Mouse (Mus musculus) neural tube, embryonic 12.5 days (tissue): ENCODE results near the gene Lin7a. TPM values are rescaled to one million over a fixed set of nuclear protein-coding genes. Genes with fewer than 3 reads are reported as not detected.

Experiments
- ATAC-seq: fragments of 200-750 bp; cut with Nextera tagmentation; 2 replicates; pipeline ENCODE4 v1.8.0; 2017; ENCODE audit warnings: low read depth, mild to moderate bottlenecking, moderate TSS enrichment, moderate library complexity; ENCODE audit not compliant: low FRiP score
- H3K27ac ChIP-seq: fragments of 300-500 bp; sonication (generic); 2 replicates; pipeline ENCODE4 v1.5.1; 2016
- H3K27me3 ChIP-seq: fragments of 300-500 bp; sonication (generic); replicated peaks from 2 replicates; pipeline ENCODE4 v1.6.1; 2016; ENCODE audit warnings: mild to moderate bottlenecking
- H3K36me3 ChIP-seq: fragments of 300-500 bp; sonication (generic); 2 replicates; pipeline ENCODE4 v1.6.1; 2016; ENCODE audit warnings: mild to moderate bottlenecking
- H3K4me1 ChIP-seq: fragments of 300-500 bp; sonication (generic); 2 replicates; pipeline ENCODE4 v1.6.1; 2016
- H3K4me2 ChIP-seq: fragments of 300-500 bp; sonication (generic); replicated peaks from 2 replicates; pipeline ENCODE4 v1.6.1; 2016; ENCODE audit warnings: mild to moderate bottlenecking
- H3K4me3 ChIP-seq: fragments of 300-500 bp; sonication (generic); 2 replicates; pipeline ENCODE4 v1.5.1; 2016
- H3K9ac ChIP-seq: fragments of 300-500 bp; sonication (generic); 2 replicates; pipeline ENCODE4 v1.6.1; 2016; ENCODE audit warnings: mild to moderate bottlenecking
- H3K9me3 ChIP-seq: fragments of 300-500 bp; sonication (generic); 2 replicates; pipeline ENCODE4 v1.6.1; 2016; ENCODE audit warnings: mild to moderate bottlenecking
- WGBS: fragments of 180-500 bp; shearing (Covaris S2); methylation state at CpG from one replicate; pipeline ENCODE4 v1.1.7; 2016; 5-methylcytosine and 5-hydroxymethylcytosine counted together
- polyA plus RNA-seq: library from polyadenylated mRNA; unstranded; fragments of >200 nt; fragmentation: Nextera tagmentation; extraction: Ambion mirVana; gene quantifications from 2 replicates; pipeline ENCODE4 v1.2.1, GENCODE M21; 2016

The Lin7a gene
- polyA plus RNA-seq, 1 experiment from 2014 or later, result 39.5 TPM

DNA sequence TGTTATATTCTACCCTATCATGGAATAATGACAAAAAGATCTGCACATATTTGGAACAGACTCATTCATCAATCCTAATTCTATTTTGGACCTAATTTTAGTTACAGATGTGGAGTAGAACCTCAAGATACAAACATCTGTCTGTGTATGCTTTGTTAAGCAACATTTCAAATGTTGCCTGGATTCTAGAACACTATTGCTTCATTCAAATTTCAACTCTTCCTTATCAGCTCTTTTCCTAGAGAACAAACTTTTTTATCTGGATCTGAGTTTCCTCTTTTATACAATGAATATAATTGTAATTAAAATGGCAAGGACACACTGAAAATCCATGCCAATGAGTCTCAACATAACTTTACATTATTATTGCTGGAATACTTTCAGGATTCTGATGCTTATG, 43.8 kb downstream of the Lin7a start:
- ATAC-seq, result no peak
- H3K4me1 ChIP-seq, result no peaks in the 10 kb centered on the region
- H3K36me3 ChIP-seq, result no peaks in the 10 kb centered on the region
- H3K27me3 ChIP-seq, result no peaks in the 10 kb centered on the region
- no peak overlapping the region for H3K4me3 ChIP-seq
- H3K9me3 ChIP-seq, result no peaks in the 10 kb centered on the region
- no peak overlapping the region for H3K27ac ChIP-seq
- H3K4me2 ChIP-seq, result no peak overlapping the region
- H3K9ac ChIP-seq, result no peak overlapping the region

DNA sequence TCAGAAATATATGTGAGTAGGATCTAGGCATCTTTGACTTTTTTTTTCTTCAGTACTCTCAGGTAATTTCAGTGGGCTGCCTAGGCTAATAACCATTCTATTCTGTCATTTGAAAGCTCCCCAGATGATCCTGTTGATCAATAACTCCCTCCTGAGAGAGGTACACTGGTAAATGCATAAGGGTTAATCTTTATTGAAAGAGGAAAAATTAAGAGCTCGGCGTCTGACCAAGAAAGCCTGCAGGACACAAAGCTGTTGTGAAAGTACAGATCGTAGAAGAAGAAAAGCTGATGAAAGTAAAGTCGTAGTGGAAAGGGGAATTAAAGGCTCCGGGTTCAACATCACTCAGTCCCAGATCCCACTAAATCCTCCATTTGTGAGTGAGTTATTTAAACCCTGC, 44.2 kb downstream of the Lin7a start:
- no peak for ATAC-seq
- Histone ChIP-seq H3K36me3 (no peaks in the 10 kb centered on the region), H3K4me2 (no peak overlapping the region), H3K9ac (no peak overlapping the region), H3K27ac (no peak overlapping the region), H3K4me3 (no peak overlapping the region), H3K9me3 (no peaks in the 10 kb centered on the region), H3K27me3 (no peaks in the 10 kb centered on the region), H3K4me1 (no peaks in the 10 kb centered on the region)
- 87% methylated on average over 5 of the region's 5 CpGs for WGBS

- ATAC-seq, result no peak
- no peaks in the 10 kb centered on the region for H3K9me3 ChIP-seq
- H3K27ac ChIP-seq, result no peak overlapping the region
- no peaks in the 10 kb centered on the region for H3K4me1 ChIP-seq
- no peak overlapping the region for H3K4me2 ChIP-seq
- H3K9ac ChIP-seq, result no peak overlapping the region
- no peaks in the 10 kb centered on the region for H3K27me3 ChIP-seq
- WGBS, result 80% methylated on average over 2 of the region's 2 CpGs
- no peaks in the 10 kb centered on the region for H3K36me3 ChIP-seq
- no peak overlapping the region for H3K4me3 ChIP-seq
These were observed 44.6 kb downstream of the Lin7a start for GRCm38 (mm10) chr10:107316100-107316499.

- no peak overlapping the region for H3K27ac ChIP-seq
- no peak overlapping the region for H3K9ac ChIP-seq
- H3K4me2 ChIP-seq, result no peak overlapping the region
- H3K9me3 ChIP-seq, result no peaks in the 10 kb centered on the region
- 0 out of 2 replicates have a peak, but pooled peaks have one; percentile 21 for ATAC-seq
- H3K27me3 ChIP-seq, result no peaks in the 10 kb centered on the region
- 70% methylated on average over 2 of the region's 2 CpGs for WGBS
- no peaks in the 10 kb centered on the region for H3K36me3 ChIP-seq
- H3K4me1 ChIP-seq, result no peaks in the 10 kb centered on the region
- no peak overlapping the region for H3K4me3 ChIP-seq
These were observed 48.2 kb downstream of the Lin7a start for GRCm38 (mm10) chr10:107319648-107320047.

- H3K4me3 ChIP-seq, result no peak overlapping the region
- no peak overlapping the region for H3K4me2 ChIP-seq
- ATAC-seq, result no peak
- no peaks in the 10 kb centered on the region for H3K27me3 ChIP-seq
- WGBS, result 96% methylated on average over 7 of the region's 7 CpGs
- no peaks in the 10 kb centered on the region for H3K4me1 ChIP-seq
- no peak overlapping the region for H3K27ac ChIP-seq
- H3K36me3 ChIP-seq, result no peaks in the 10 kb centered on the region
- H3K9me3 ChIP-seq, result no peaks in the 10 kb centered on the region
- H3K9ac ChIP-seq, result no peak overlapping the region
These were observed 52.4 kb downstream of the Lin7a start for GRCm38 (mm10) chr10:107323865-107324264.

DNA sequence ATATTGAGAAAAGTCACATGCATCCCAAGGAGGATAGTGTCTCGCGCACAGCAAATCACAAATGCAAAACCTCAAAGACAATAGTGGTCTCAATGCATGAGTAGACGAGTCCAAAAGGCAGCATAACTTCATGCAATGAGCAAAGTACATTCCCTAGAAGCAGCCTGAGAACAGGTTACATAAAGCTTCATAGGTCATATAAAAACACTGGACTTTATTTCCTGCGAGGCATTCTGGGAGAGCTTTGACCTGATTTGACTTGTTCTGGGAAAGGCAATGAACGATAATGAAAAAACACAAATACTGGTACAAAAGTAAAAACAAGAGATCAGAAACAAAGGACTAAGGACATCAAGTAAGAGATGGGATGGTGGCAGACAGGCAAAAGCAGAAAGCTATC, 54.1 kb downstream of the Lin7a start:
- H3K9ac ChIP-seq, result no peak overlapping the region
- no peak overlapping the region for H3K27ac ChIP-seq
- H3K27me3 ChIP-seq, result no peaks in the 10 kb centered on the region
- 90% methylated on average over 5 of the region's 5 CpGs for WGBS
- no peaks in the 10 kb centered on the region for H3K4me1 ChIP-seq
- ATAC-seq, result no peak
- H3K4me2 ChIP-seq, result no peak overlapping the region
- no peaks in the 10 kb centered on the region for H3K36me3 ChIP-seq
- H3K9me3 ChIP-seq, result no peaks in the 10 kb centered on the region
- H3K4me3 ChIP-seq, result no peak overlapping the region

DNA sequence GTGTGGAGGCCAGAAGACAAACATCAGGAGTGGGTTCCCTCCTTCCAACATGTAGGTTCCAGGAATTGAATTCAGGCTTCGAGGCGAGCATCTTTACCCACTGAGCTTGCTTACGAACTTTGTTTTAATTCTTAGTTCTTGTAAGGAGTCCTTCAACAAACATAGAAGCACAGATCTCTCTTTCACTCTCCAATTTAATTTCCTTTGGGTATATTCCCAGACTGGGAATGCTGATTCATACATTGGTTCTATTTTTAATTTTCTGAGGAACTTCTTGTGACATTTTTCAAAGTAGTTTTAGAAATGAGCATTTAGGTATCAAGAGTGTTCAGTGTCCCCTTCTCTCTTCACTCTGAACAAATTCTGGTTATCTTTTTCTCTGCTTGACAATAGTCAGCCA, 68.0 kb downstream of the Lin7a start:
- no peak overlapping the region for H3K9ac ChIP-seq
- H3K4me3 ChIP-seq, result no peak overlapping the region
- peaks cover 2% of the 10 kb centered on the region; the same call in 1 of the 2 replicates for H3K4me1 ChIP-seq
- 95% methylated on average over 3 of the region's 3 CpGs for WGBS
- no peak overlapping the region for H3K4me2 ChIP-seq
- H3K36me3 ChIP-seq, result no peaks in the 10 kb centered on the region
- no peaks in the 10 kb centered on the region for H3K27me3 ChIP-seq
- H3K27ac ChIP-seq, result no peak overlapping the region
- ATAC-seq, result no peak
- no peaks in the 10 kb centered on the region for H3K9me3 ChIP-seq

- Histone ChIP-seq H3K4me3 (no peak overlapping the region), H3K9me3 (no peaks in the 10 kb centered on the region), H3K27ac (no peak overlapping the region), H3K36me3 (no peaks in the 10 kb centered on the region), H3K4me2 (no peak overlapping the region), H3K9ac (no peak overlapping the region), H3K4me1 (peaks cover 2% of the 10 kb centered on the region; the same call in 1 of the 2 replicates), H3K27me3 (no peaks in the 10 kb centered on the region)
- peak; percentile 52; the same call in 1 of the 2 replicates for ATAC-seq
- WGBS, result 41% methylated on average over 4 of the region's 4 CpGs
These were observed 69.7 kb downstream of the Lin7a start for GRCm38 (mm10) chr10:107341151-107341550.

- no peak for ATAC-seq
- Histone ChIP-seq H3K27ac (no peak overlapping the region), H3K4me2 (no peak overlapping the region), H3K9me3 (no peaks in the 10 kb centered on the region), H3K27me3 (no peaks in the 10 kb centered on the region), H3K36me3 (no peaks in the 10 kb centered on the region), H3K4me1 (peaks cover 2% of the 10 kb centered on the region; the same call in 1 of the 2 replicates), H3K4me3 (no peak overlapping the region), H3K9ac (no peak overlapping the region)
- WGBS, result 46% methylated on average over 3 of the region's 3 CpGs
These were observed 72.7 kb downstream of the Lin7a start for GRCm38 (mm10) chr10:107344200-107344599.

GRCm38 (mm10) chr10:107347842-107348241, 76.4 kb downstream of the Lin7a start:
- no peaks in the 10 kb centered on the region for H3K27me3 ChIP-seq
- no peak overlapping the region for H3K4me2 ChIP-seq
- no peak overlapping the region for H3K9ac ChIP-seq
- H3K4me3 ChIP-seq, result no peak overlapping the region
- no peaks in the 10 kb centered on the region for H3K9me3 ChIP-seq
- WGBS, result 76% methylated on average over 3 of the region's 3 CpGs
- ATAC-seq, result no peak
- no peaks in the 10 kb centered on the region for H3K36me3 ChIP-seq
- H3K4me1 ChIP-seq, result no peaks in the 10 kb centered on the region
- H3K27ac ChIP-seq, result no peak overlapping the region

GRCm38 (mm10) chr10:107351696-107352485, 80.4 kb downstream of the Lin7a start:
- ATAC-seq, result no peak
- Histone ChIP-seq H3K4me2 (no peak overlapping the region), H3K9ac (no peak overlapping the region), H3K4me3 (no peak overlapping the region), H3K9me3 (no peaks in the 10 kb centered on the region), H3K27ac (no peak overlapping the region), H3K27me3 (no peaks in the 10 kb centered on the region), H3K4me1 (no peaks in the 10 kb centered on the region), H3K36me3 (no peaks in the 10 kb centered on the region)
- 56% methylated on average over 6 of the region's 6 CpGs for WGBS

DNA sequence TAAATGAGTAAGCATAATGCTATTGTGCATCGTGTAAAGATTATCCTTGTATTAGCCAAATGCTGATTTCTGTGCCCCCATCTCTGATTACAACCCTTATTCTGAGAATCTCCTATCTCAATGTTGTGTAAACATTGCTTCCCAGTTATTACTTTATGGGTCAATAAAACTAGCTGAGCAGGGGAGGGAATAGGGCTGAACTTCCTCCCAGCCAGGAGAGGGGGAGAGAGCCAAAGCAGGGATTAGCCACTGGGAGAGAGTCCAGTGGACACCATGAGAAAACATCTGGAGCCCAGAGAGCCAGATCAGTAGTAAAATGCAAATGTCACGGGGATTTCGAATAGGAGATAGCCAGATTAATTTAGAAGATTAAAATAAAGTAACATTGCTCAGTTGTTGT, 82.0 kb downstream of the Lin7a start:
- no peaks in the 10 kb centered on the region for H3K36me3 ChIP-seq
- 91% methylated on average over 3 of the region's 3 CpGs for WGBS
- no peak overlapping the region for H3K4me3 ChIP-seq
- H3K27me3 ChIP-seq, result no peaks in the 10 kb centered on the region
- no peaks in the 10 kb centered on the region for H3K9me3 ChIP-seq
- H3K4me2 ChIP-seq, result no peak overlapping the region
- H3K27ac ChIP-seq, result no peak overlapping the region
- no peak for ATAC-seq
- H3K4me1 ChIP-seq, result no peaks in the 10 kb centered on the region
- H3K9ac ChIP-seq, result no peak overlapping the region

DNA sequence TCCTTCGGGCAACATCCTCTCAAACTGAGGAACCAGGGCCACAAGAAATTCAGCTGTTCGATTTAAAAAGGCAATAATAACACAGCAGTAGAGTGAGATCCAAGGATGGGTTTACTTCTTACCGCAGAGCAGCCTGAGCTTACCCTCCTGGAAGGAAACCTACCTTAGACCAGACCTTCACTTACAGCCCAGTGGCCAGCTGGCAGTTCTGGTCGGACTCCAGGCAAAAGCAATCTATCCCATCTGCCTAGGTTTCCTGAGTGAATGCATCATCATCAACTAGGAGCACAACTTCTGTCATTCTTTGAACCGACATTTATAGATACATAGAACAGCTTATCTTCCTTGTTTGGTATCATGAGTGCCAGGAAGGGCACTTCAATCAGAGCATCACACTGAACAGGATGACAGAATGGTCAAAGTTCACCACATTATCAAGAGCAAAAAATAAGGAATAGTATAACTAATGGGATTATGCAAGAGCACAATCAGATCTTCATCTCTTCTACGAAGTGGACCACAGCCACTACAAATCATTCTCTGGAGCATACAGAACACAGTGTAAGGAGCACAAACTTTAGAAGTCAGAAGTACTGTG, 87.1 kb downstream of the Lin7a start:
- WGBS, result 91% methylated on average over 6 of the region's 6 CpGs
- ATAC-seq, result no peak
- H3K4me1 ChIP-seq, result no peaks in the 10 kb centered on the region

More for the DNA sequence above, 87.1 kb downstream of the Lin7a start:
- Histone ChIP-seq H3K27me3 (no peaks in the 10 kb centered on the region), H3K36me3 (no peaks in the 10 kb centered on the region), H3K4me3 (no peak overlapping the region), H3K9ac (no peak overlapping the region), H3K4me2 (no peak overlapping the region), H3K27ac (no peak overlapping the region), H3K9me3 (no peaks in the 10 kb centered on the region)
